10 mouse cellular contexts compared by ENCODE assay signal in the genomic region with DNA sequence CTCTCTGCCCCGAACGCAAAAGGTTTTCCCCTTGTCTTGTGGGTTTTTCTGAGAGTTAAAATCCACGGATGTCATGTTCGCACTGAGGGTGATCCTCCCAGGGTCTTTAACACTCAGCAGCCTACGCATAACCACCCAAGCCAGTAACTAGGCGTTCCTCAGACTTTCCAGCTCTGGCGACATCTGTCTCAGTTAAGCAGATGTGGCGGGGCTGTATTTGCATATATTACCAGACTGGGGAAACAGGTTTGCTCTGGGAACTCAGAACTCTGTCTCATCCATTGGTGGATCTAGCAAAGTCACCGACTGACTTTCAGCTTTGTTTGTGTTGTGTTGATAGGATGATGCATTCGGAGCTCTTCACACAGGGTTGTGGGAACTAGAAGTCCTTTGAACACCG. TPM values are rescaled to one million over a fixed set of nuclear protein-coding genes. Genes with fewer than 3 reads are reported as not detected.
A peak's percentile ranks its signal among the peaks of the same experiment; 100 is the strongest.
DNase-seq lines count a peak whose midpoint lies in the region; ATAC-seq and TF ChIP-seq lines count a peak whose summit lies in the region.
"Had no signal": no experiment of that assay in that cellular context is flagged by ENCODE, and none has a peak within 500 bp of the region (broad histone marks: within the 10 kb centered on the region; RNA-seq: fewer than 3 reads in every experiment).

No protein-coding gene starts in this region.

- WGBS in kidney, embryonic 14.5 days = 7% methylated on average over 11 of the region's 11 CpGs
- 12% methylated on average over 11 of the region's 11 CpGs for WGBS in midbrain, postnatal 0 days

- no peak for ATAC-seq in kidney, embryonic 14.5 days (ENCODE audit: low FRiP score, low TSS enrichment)
- 0 out of 2 replicates have a peak, but pooled peaks have one; percentile 49 for ATAC-seq in midbrain, postnatal 0 days (ENCODE audit: low FRiP score)

- DNase-seq in kidney, adult 11 months = no peak
- peak; percentile 18 for DNase-seq in brain, embryonic 14.5 days (ENCODE audit: low read depth)
- peak; percentile 70 for DNase-seq in induced T-regulatory cell, adult 2 months (ENCODE audit: low read depth)
- DNase-seq in midbrain, postnatal 0 days (ENCODE audit: low spot score) = no peak
- no peak for DNase-seq in frontal cortex, postnatal 25 days (ENCODE audit: low spot score in 2 of 2)
- no peak for DNase-seq in gastrocnemius, postnatal 25 days
- no peak for DNase-seq in spleen, postnatal 36 days (ENCODE audit: low spot score in 2 of 2)

- no peaks in the 10 kb centered on the region for H3K36me3 ChIP-seq in kidney, embryonic 14.5 days (ENCODE audit: control insufficient read depth, insufficient read depth, low read length)
- H3K36me3 ChIP-seq in midbrain, postnatal 0 days (ENCODE audit: insufficient read depth, low read length) = no peaks in the 10 kb centered on the region

- peak overlapping the region; percentile 34 for H3K4me3 ChIP-seq in kidney, embryonic 14.5 days (ENCODE audit: low read length)
- H3K4me3 ChIP-seq in midbrain, postnatal 0 days (ENCODE audit: low read depth, low read length) = peak overlapping the region; percentile 33

- no peak for TF ChIP-seq CTCF in brain, embryonic 14.5 days (IDR thresholded peaks at IDR 0.05; ENCODE audit: borderline replicate concordance, extremely low read depth, insufficient read depth, insufficient read length)
- no peak for TF ChIP-seq CTCF in midbrain, postnatal 0 days (IDR thresholded peaks at IDR 0.05)

- no peak overlapping the region for H3K27ac ChIP-seq in kidney, embryonic 14.5 days (ENCODE audit: low read depth, low read length)
- no peak overlapping the region for H3K27ac ChIP-seq in midbrain, postnatal 0 days (ENCODE audit: low read depth, low read length)

- no peak overlapping the region for H3K9ac ChIP-seq in kidney, embryonic 14.5 days (ENCODE audit: low read depth, low read length)
- H3K9ac ChIP-seq in midbrain, postnatal 0 days (replicated peaks; ENCODE audit: low read length, poor library complexity, severe bottlenecking) = no peak overlapping the region

- H3K4me2 ChIP-seq in kidney, embryonic 14.5 days (replicated peaks; ENCODE audit: low read depth, low read length) = peak overlapping the region; percentile 65
- peak overlapping the region; percentile 63 for H3K4me2 ChIP-seq in midbrain, postnatal 0 days (ENCODE audit: low read depth, low read length, poor library complexity, severe bottlenecking)

- peaks cover 11% of the 10 kb centered on the region; the same call in 1 of the 2 replicates for H3K4me1 ChIP-seq in kidney, embryonic 14.5 days (ENCODE audit: control insufficient read depth, insufficient read depth, low read length)
- peaks cover 11% of the 10 kb centered on the region for H3K4me1 ChIP-seq in midbrain, postnatal 0 days (ENCODE audit: insufficient read depth, low read length)

- H3K9me3 ChIP-seq in kidney, embryonic 14.5 days (ENCODE audit: control insufficient read depth, low read length) = peaks cover 5% of the 10 kb centered on the region; the same call in 1 of the 2 replicates
- no peaks in the 10 kb centered on the region for H3K9me3 ChIP-seq in midbrain, postnatal 0 days (ENCODE audit: low read length)

- TF ChIP-seq POLR2A in brain, embryonic 14.5 days (IDR thresholded peaks at IDR 0.05; ENCODE audit: borderline replicate concordance, extremely low read depth, insufficient read depth, insufficient read length, poor library complexity, severe bottlenecking) = no peak

- H3K27me3 ChIP-seq in kidney, embryonic 14.5 days (ENCODE audit: control insufficient read depth, insufficient read depth, low read length) = no peaks in the 10 kb centered on the region
- H3K27me3 ChIP-seq in midbrain, postnatal 0 days (ENCODE audit: insufficient read depth, low read length) = no peaks in the 10 kb centered on the region

RNA-seq across cellular contexts. Expression of a gene that starts 10.7 kb away (rescaled TPM):
- polyA plus RNA-seq in kidney, embryonic 14.5 days (2014; fragmentation: Nextera tagmentation; extraction: Ambion mirVana) = 19.7 and 23.2 TPM in 2 replicates
- polyA plus RNA-seq in brain, embryonic 14.5 days (2012; rRNA removed) = 36.5 and 36.9 TPM in 2 replicates
- total RNA-seq in midbrain, postnatal 0 days (2014; rRNA removed) = 42.9 and 50.3 TPM in 2 replicates
- polyA plus RNA-seq in midbrain, postnatal 0 days (2015; fragmentation: Nextera tagmentation; extraction: Ambion mirVana) = 29.5 and 32.3 TPM in 2 replicates
- total RNA-seq in gastrocnemius, postnatal 25 days (2021) = 1 to 10 TPM; 6.1 to 8.5 TPM
- total RNA-seq: common myeloid progenitor, adult 5-6 weeks; MEL had no signal

Comparison
In these comparisons a context has a peak if more than half of its experiments do, and no peak if none do; other contexts are left out.
1. DNase-seq: peak in brain, embryonic 14.5 days (single experiment) and induced T-regulatory cell, adult 2 months (single experiment); none in kidney, adult 11 months (single experiment), midbrain, postnatal 0 days (single experiment), frontal cortex, postnatal 25 days (0 of 2), gastrocnemius, postnatal 25 days (single experiment) and spleen, postnatal 36 days (0 of 2).